Mouse (Mus musculus) limb, embryonic 11.5 days (tissue): ENCODE results near the gene Ccp110. TPM values are rescaled to one million over a fixed set of nuclear protein-coding genes. Genes with fewer than 3 reads are reported as not detected.

Experiments
- ATAC-seq: fragments of 200-750 bp; cut with Nextera tagmentation; 2 replicates; pipeline ENCODE4 v1.8.0; 2017; ENCODE audit warnings: low read depth; ENCODE audit not compliant: insufficient number of reproducible peaks, low FRiP score, low TSS enrichment
- DNase-seq: peaks from one replicate; pipeline ENCODE4 v3.0.0-alpha.2; 2015; ENCODE audit warnings: low spot score
- H3K27ac ChIP-seq: fragments of 300-500 bp; sonication (generic); replicated peaks from 2 replicates; pipeline ENCODE4 v1.5.1; 2014; ENCODE audit warnings: low read depth, mild to moderate bottlenecking, low read length
- H3K27me3 ChIP-seq: fragments of 300-500 bp; sonication (generic); 2 replicates; pipeline ENCODE4 v1.6.1; 2014; ENCODE audit warnings: mild to moderate bottlenecking, low read length, mixed read lengths; ENCODE audit not compliant: control insufficient read depth, insufficient read depth
- H3K36me3 ChIP-seq: fragments of 300-500 bp; sonication (generic); 2 replicates; pipeline ENCODE4 v1.6.1; 2014; ENCODE audit warnings: mild to moderate bottlenecking, low read length, moderate library complexity, mixed read lengths; ENCODE audit not compliant: control insufficient read depth, insufficient read depth
- H3K4me1 ChIP-seq: fragments of 300-500 bp; sonication (generic); 2 replicates; pipeline ENCODE4 v1.6.1; 2014; ENCODE audit warnings: low read length, mixed read lengths; ENCODE audit not compliant: control insufficient read depth, insufficient read depth
- H3K4me2 ChIP-seq: fragments of 300-500 bp; sonication (generic); 2 replicates; pipeline ENCODE4 v1.6.1; 2014; ENCODE audit warnings: low read depth, mild to moderate bottlenecking, moderate library complexity; ENCODE audit not compliant: severe bottlenecking
- H3K4me3 ChIP-seq: fragments of 300-500 bp; sonication (generic); 2 replicates; pipeline ENCODE4 v1.5.1; 2014; ENCODE audit warnings: low read depth, low read length
- H3K9ac ChIP-seq: fragments of 300-500 bp; sonication (generic); 2 replicates; pipeline ENCODE4 v1.6.1; 2014; ENCODE audit warnings: mild to moderate bottlenecking, low read length
- H3K9me3 ChIP-seq: fragments of 300-500 bp; sonication (generic); 2 replicates; pipeline ENCODE4 v1.6.1; 2016; ENCODE audit warnings: low read length; ENCODE audit not compliant: control insufficient read depth
- WGBS: fragments of 180-500 bp; shearing (Covaris S2); extraction: QIAGEN DNeasy Blood & Tissue Kit; methylation state at CpG from one replicate; pipeline ENCODE4 v1.1.7; 2014; 5-methylcytosine and 5-hydroxymethylcytosine counted together
- polyA plus RNA-seq: library from polyadenylated mRNA; unstranded; fragments of >200 nt; fragmentation: Nextera tagmentation; extraction: Ambion mirVana; gene quantifications from 2 replicates; pipeline ENCODE4 v1.2.1, GENCODE M21; 2014

The Ccp110 gene
- polyA plus RNA-seq, 1 experiment from 2014 or later: 19.2 TPM

- no peak overlapping the region for H3K9ac ChIP-seq
- 86% methylated on average over 5 of the region's 5 CpGs for WGBS
- H3K27ac ChIP-seq: no peak overlapping the region
- H3K36me3 ChIP-seq: 0 out of 2 replicates have a peak, but pooled peaks cover 2% of the 10 kb centered on the region
- no peaks in the 10 kb centered on the region for H3K27me3 ChIP-seq
- no peaks in the 10 kb centered on the region for H3K4me1 ChIP-seq
- ATAC-seq (no peak), DNase-seq (no peak)
- H3K4me2 ChIP-seq: no peak overlapping the region
- H3K9me3 ChIP-seq: no peaks in the 10 kb centered on the region
- H3K4me3 ChIP-seq: no peak overlapping the region
Measured at GRCm38 (mm10) chr7:118766834-118767224, 54.5 kb downstream of the Ccp110 start.

GRCm38 (mm10) chr7:118769208-118769607, 56.9 kb downstream of the Ccp110 start:
- Histone ChIP-seq H3K4me2 (no peak overlapping the region), H3K27me3 (no peaks in the 10 kb centered on the region), H3K4me1 (no peaks in the 10 kb centered on the region), H3K9me3 (no peaks in the 10 kb centered on the region), H3K36me3 (peaks cover 3% of the 10 kb centered on the region; the same call in 1 of the 2 replicates), H3K9ac (no peak overlapping the region), H3K27ac (no peak overlapping the region), H3K4me3 (no peak overlapping the region)
- 81% methylated on average over 8 of the region's 8 CpGs for WGBS
- ATAC-seq: no peak
- no peak for DNase-seq

- Histone ChIP-seq H3K4me3 (no peak overlapping the region), H3K4me2 (no peak overlapping the region), H3K4me1 (no peaks in the 10 kb centered on the region), H3K36me3 (peaks cover 3% of the 10 kb centered on the region; the same call in 1 of the 2 replicates), H3K27ac (no peak overlapping the region), H3K27me3 (no peaks in the 10 kb centered on the region), H3K9ac (no peak overlapping the region), H3K9me3 (no peaks in the 10 kb centered on the region)
- 59% methylated on average over 1 of the region's 1 CpGs for WGBS
- ATAC-seq: no peak
- DNase-seq: no peak
Measured at GRCm38 (mm10) chr7:118769655-118770054, 57.3 kb downstream of the Ccp110 start.

GRCm38 (mm10) chr7:118773027-118773426, 60.7 kb downstream of the Ccp110 start:
- H3K27ac ChIP-seq: no peak overlapping the region
- peaks cover 3% of the 10 kb centered on the region; the same call in 1 of the 2 replicates for H3K36me3 ChIP-seq
- H3K4me1 ChIP-seq: no peaks in the 10 kb centered on the region
- no peak overlapping the region for H3K4me2 ChIP-seq
- no peak overlapping the region for H3K4me3 ChIP-seq
- ATAC-seq: no peak
- H3K9me3 ChIP-seq: no peaks in the 10 kb centered on the region
- DNase-seq: no peak
- no peaks in the 10 kb centered on the region for H3K27me3 ChIP-seq
- no peak overlapping the region for H3K9ac ChIP-seq
- WGBS: 90% methylated on average over 12 of the region's 12 CpGs

DNA sequence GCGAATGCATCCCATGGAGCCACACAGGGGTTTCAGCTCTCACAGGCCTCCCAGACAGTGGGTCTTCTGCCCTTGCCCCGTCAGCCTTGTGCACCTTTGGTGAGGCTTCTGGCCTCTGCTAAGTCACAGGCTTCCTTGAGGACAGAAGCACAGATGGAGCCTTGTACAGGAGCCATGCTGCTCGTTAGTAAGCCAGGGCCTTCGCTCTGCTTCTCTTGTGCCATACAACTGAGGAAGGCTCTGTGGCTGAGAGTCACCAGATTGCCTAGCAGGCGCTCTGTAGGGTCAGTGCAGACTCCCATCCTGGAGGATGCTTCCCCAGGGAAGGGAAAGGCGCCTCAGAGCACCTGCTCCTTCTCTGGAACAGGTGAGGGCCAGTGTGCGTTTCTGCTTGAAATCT, 63.6 kb downstream of the Ccp110 start:
- H3K9me3 ChIP-seq: no peaks in the 10 kb centered on the region
- DNase-seq (no peak), ATAC-seq (no peak)
- no peak overlapping the region for H3K9ac ChIP-seq
- no peak overlapping the region for H3K4me3 ChIP-seq
- H3K27ac ChIP-seq: no peak overlapping the region
- 87% methylated on average over 7 of the region's 7 CpGs for WGBS
- no peak overlapping the region for H3K4me2 ChIP-seq
- no peaks in the 10 kb centered on the region for H3K4me1 ChIP-seq
- H3K36me3 ChIP-seq: peaks cover 4% of the 10 kb centered on the region; the same call in 1 of the 2 replicates
- no peaks in the 10 kb centered on the region for H3K27me3 ChIP-seq

DNA sequence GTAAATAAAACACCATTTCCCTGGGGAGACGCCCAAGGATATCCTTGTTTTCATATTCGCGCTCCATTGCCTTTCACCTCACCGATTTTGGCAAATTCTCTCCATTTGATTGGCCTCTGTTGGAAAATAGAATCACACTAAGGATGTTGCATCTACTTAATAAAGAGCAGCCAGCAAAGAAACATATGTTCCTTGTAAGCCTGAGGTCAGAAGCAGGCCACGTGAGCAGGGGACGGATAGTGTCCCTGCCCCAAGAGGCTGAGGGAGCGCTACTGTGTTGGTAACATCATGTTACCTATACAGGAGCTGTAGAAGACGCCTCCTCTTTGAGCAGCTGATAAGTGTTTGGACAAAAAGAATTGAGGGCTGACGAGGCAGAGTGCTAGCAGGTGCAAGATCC, 64.1 kb downstream of the Ccp110 start:
- no peak overlapping the region for H3K9ac ChIP-seq
- no peak overlapping the region for H3K4me2 ChIP-seq
- no peaks in the 10 kb centered on the region for H3K9me3 ChIP-seq
- no peaks in the 10 kb centered on the region for H3K27me3 ChIP-seq
- H3K27ac ChIP-seq: no peak overlapping the region
- DNase-seq: no peak
- ATAC-seq: no peak
- no peak overlapping the region for H3K4me3 ChIP-seq
- peaks cover 4% of the 10 kb centered on the region; the same call in 1 of the 2 replicates for H3K36me3 ChIP-seq
- H3K4me1 ChIP-seq: no peaks in the 10 kb centered on the region
- 89% methylated on average over 9 of the region's 9 CpGs for WGBS

DNA sequence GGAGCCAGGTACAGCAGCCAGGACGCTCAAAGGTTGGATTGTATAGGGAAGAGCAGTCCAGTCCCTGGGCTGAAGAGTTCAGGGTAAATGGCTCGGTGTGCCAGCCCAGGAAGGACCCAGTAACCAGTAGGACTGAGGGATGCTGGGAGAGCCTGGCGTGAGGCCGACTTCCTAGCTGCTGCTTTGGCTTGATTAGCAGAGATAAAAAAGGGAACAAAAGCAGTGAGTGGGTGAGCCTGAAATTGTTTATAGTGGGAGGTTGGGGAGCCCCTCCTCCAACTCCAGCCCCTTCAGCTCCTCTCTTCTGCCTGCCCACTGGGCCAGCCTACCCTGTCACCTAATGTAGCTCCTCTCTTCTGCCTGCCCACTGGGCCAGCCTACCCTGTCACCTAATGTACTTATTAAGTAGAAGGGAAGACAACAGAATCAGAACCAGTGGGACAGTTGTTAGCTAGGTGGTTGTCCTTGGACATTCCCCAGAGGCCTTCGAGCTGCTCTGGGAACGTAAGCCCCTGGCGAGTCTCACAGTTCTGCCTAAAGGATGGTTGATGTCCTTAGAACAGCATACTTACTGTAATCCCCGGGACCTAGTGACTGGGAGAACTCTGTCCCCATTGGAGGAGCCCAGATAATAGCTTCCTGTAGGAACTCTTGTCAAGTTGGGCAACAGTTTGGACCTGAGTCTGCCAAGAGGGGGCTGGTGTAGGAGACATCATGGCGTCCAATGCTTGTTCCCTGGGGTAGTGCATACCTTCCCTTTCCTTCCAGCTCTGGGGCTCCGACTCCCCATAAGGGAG, 65.4 kb downstream of the Ccp110 start:
- no peak overlapping the region for H3K4me2 ChIP-seq
- DNase-seq: no peak
- H3K27ac ChIP-seq: no peak overlapping the region
- no peak overlapping the region for H3K4me3 ChIP-seq
- H3K9ac ChIP-seq: no peak overlapping the region
- no peaks in the 10 kb centered on the region for H3K27me3 ChIP-seq
- H3K9me3 ChIP-seq: no peaks in the 10 kb centered on the region
- 0 out of 2 replicates have a peak, but pooled peaks cover 2% of the 10 kb centered on the region for H3K36me3 ChIP-seq
- no peaks in the 10 kb centered on the region for H3K4me1 ChIP-seq
- no peak for ATAC-seq
- WGBS: 89% methylated on average over 10 of the region's 10 CpGs

DNA sequence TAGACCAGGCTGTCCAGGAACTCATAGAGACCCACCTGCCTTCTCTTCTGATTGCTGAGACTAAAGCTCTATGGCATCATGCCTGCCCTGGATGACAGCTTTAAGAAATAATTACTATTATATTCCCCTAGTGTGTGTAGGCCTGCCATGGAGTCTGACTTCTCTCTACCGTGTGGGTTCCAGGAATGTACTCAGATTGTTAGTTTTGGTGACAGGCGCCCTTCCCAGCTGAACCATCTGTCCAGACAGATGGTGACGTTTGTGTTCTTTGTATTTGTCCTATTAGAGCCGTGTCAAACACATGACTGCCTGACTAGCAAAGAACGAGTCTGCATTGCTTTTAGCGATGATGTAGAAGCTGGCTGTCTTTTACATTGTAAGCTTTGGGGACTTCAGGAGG, 66.2 kb downstream of the Ccp110 start:
- Histone ChIP-seq H3K9me3 (no peaks in the 10 kb centered on the region), H3K9ac (no peak overlapping the region), H3K27ac (no peak overlapping the region), H3K27me3 (no peaks in the 10 kb centered on the region), H3K4me2 (no peak overlapping the region), H3K36me3 (0 out of 2 replicates have a peak, but pooled peaks cover 2% of the 10 kb centered on the region), H3K4me3 (no peak overlapping the region), H3K4me1 (no peaks in the 10 kb centered on the region)
- ATAC-seq (no peak), DNase-seq (no peak)
- WGBS: 86% methylated on average over 6 of the region's 6 CpGs
